Mouse (Mus musculus) kidney, adult 2 months (tissue): ENCODE results near the gene Hpn.

Experiments
- CTCF ChIP-seq: fragments of 200-500 bp; conservative IDR thresholded peaks from 2 replicates; pipeline ENCODE4 v1.5.1; 2011; ENCODE audit warnings: low read depth, mild to moderate bottlenecking, control low read depth, low read length, moderate library complexity, mixed read lengths; ENCODE audit not compliant: insufficient read depth, insufficient read length
- POLR2A ChIP-seq: fragments of 200-500 bp; IDR thresholded peaks from one replicate; pipeline ENCODE4 v1.6.1; 2011; ENCODE audit warnings: low read depth, low read length, control low read depth

GRCm38 (mm10) chr7:31057071-31057470 lies 58.0 kb downstream of the Hpn start, which contains the start of gene Fxyd1:
- TF ChIP-seq CTCF: no peak
- TF ChIP-seq POLR2A: no peak
